Mouse (Mus musculus): ENCODE measurements around the gene Atp13a2. TPM values are rescaled to one million over a fixed set of nuclear protein-coding genes. Genes with fewer than 3 reads are reported as not detected.
A peak's percentile ranks its signal among the peaks of the same experiment; 100 is the strongest.

The Atp13a2 gene
- total RNA-seq, 2 experiments from 2014 or later, result 206 to 215 TPM

GRCm38 (mm10) chr4:140961467-140962206 is 25.0 kb upstream of the Atp13a2 start:
- no peak for DNase-seq (ENCODE audit: low spot score in 2 of 2)

- DNase-seq (ENCODE audit: low spot score in 2 of 2), result no peak
Observed at GRCm38 (mm10) chr4:140962207-140962909, 24.3 kb upstream of the Atp13a2 start.

- DNase-seq (ENCODE audit: low spot score in 2 of 2), result no peak
Observed at GRCm38 (mm10) chr4:140962950-140963349, 23.7 kb upstream of the Atp13a2 start.

- no peak for DNase-seq (ENCODE audit: low spot score in 2 of 2)
Observed at GRCm38 (mm10) chr4:140963941-140964597, 22.6 kb upstream of the Atp13a2 start.

- peak; percentile 78 to 85 for DNase-seq (ENCODE audit: low spot score in 2 of 2)
Observed at GRCm38 (mm10) chr4:140964620-140965019, 22.1 kb upstream of the Atp13a2 start.

- DNase-seq (ENCODE audit: low spot score in 2 of 2), result no peak
Observed at GRCm38 (mm10) chr4:140967386-140968159, 19.1 kb upstream of the Atp13a2 start.

GRCm38 (mm10) chr4:140971691-140972090 is 15.0 kb upstream of the Atp13a2 start:
- DNase-seq (ENCODE audit: low spot score in 2 of 2), result no peak

- DNase-seq (ENCODE audit: low spot score in 2 of 2), result no peak
Observed at GRCm38 (mm10) chr4:140974408-140974807, 12.3 kb upstream of the Atp13a2 start.

GRCm38 (mm10) chr4:140975356-140975755 is 11.3 kb upstream of the Atp13a2 start:
- no peak for DNase-seq (ENCODE audit: low spot score in 2 of 2)

- DNase-seq (ENCODE audit: low spot score in 2 of 2), result no peak
Observed at GRCm38 (mm10) chr4:140977278-140977677, 9.4 kb upstream of the Atp13a2 start.

GRCm38 (mm10) chr4:140977886-140978692 is 8.6 kb upstream of the Atp13a2 start:
- DNase-seq (ENCODE audit: low spot score in 2 of 2), result no peak

GRCm38 (mm10) chr4:140981605-140982004 is 5.1 kb upstream of the Atp13a2 start:
- no peak for DNase-seq (ENCODE audit: low spot score in 2 of 2)

GRCm38 (mm10) chr4:140982808-140983207 is 3.9 kb upstream of the Atp13a2 start:
- no peak for DNase-seq (ENCODE audit: low spot score in 2 of 2)

- peak in 1 of 2 experiments; percentile 54 for DNase-seq (ENCODE audit: low spot score in 2 of 2)
Observed at GRCm38 (mm10) chr4:140983442-140983841, 3.2 kb upstream of the Atp13a2 start.

GRCm38 (mm10) chr4:140984544-140984943 is 2.1 kb upstream of the Atp13a2 start:
- no peak for DNase-seq (ENCODE audit: low spot score in 2 of 2)

GRCm38 (mm10) chr4:140986024-140986710 is 506 bp upstream of the Atp13a2 start:
- DNase-seq (ENCODE audit: low spot score in 2 of 2), result no peak

- DNase-seq (ENCODE audit: low spot score in 2 of 2), result no peak
Observed at GRCm38 (mm10) chr4:140987476-140987875, 803 bp downstream of the Atp13a2 start.

- DNase-seq (ENCODE audit: low spot score in 2 of 2), result no peak
Observed at GRCm38 (mm10) chr4:140988706-140989290, 2.1 kb downstream of the Atp13a2 start.

- DNase-seq (ENCODE audit: low spot score in 2 of 2), result no peak
Observed at GRCm38 (mm10) chr4:140989447-140989846, 2.8 kb downstream of the Atp13a2 start.

Measured in layer of hippocampus, postnatal 14 days (tissue).